Mouse (Mus musculus): ENCODE results near the gene Hrasls5. TPM values are rescaled to one million over a fixed set of nuclear protein-coding genes. Genes with fewer than 3 reads are reported as not detected.

Gene Hrasls5
- polyA plus RNA-seq (2012; rRNA removed), result 0.07 TPM in 1 of 2 replicates, not detected in the other

DNA sequence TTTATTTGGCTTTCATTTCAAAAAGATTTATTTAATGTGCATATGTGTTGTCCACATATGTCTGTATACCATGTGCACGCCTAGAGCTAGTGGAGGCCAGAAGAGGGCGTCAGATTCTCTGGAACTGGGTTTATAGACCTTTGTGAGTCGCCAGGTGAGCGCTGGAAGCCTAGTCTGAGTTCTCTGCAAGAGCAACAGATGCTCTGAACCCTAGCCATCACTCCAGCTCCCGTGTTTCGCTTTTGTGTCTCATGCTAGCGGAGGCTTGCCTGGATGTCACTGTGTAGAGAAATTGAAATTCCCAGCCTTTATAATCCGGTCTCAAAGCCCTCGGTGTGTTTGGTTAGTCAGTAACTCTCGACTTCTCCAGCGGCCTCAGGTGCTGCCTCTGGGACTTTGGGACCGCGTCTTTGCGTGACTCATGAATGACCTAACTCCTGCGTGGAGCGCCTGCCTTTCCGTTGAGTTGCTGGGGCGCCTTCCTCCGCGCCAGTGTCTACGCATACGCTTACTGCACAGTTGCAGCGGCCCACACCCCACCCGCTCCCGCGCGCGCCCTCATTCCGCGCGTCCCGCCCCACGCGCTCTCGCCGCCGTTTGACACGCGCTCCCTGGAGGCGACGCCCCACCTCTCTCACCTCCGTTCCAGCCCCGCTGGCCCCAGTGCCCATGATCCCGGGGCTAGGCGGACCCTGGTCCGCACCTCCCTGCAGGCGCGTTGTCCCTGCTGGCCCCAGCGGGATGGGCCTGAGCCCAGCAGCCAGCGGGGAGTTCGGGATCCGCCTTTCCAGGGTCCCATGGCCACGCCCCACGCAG is at the start of gene Hrasls5:
Gene Hrasls5, plus strand, starts transcription at position 600 of the 816 bp plus-strand sequence.
- WGBS, result 4% methylated on average over 54 of the region's 54 CpGs
- DNase-seq (ENCODE audit: low read depth, low spot score), result no peak

DNA sequence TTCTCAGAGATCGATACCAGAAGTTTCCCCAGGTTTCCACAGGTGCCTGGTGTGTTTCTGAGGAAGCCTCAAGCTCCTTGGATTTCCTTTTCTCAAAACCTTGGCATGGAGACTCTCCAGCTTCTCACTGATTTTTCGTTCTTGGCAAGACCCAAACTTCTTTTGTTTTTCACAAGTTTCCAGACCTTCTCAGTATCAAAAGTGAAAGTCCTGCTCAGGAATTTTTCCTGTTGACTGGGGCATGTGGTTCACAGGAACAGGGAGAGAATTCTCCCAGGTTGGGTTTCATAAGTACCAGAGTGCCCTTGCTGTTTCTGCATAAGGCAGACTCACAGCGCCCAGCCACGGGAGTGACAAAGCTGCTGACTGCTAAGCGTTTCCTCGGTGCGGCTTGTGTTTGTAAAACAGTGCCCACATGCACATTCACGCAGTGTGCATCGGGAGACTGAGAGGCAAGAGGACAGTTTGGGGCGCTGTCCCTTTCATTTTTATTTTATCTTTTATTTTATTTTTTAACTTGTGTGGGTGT is 49.7 kb upstream of the Hrasls5 start:
- WGBS, result 81% methylated on average over 10 of the region's 10 CpGs
- DNase-seq (ENCODE audit: low read depth, low spot score), result no peak

DNA sequence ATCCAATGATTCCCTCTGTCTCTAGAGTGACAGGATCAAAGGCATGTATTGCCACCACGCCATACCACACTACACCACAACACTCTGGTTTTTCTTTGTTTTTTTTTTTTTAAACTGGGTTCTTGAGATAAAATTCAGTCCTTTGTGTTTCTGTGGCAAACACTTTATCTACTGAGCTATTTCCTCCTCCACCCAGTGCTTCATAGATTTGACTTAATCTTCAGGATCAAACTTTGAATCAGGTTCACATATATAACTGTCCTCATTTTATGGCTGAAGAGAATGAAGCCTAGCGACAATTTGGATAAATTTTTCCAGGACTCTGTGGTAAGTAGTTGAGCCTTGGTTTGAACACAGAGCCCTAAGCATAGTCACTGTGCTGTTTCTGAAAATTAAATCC is 48.7 kb upstream of the Hrasls5 start:
- WGBS, result 41% methylated on average over 2 of the region's 2 CpGs
- DNase-seq (ENCODE audit: low read depth, low spot score), result no peak

DNA sequence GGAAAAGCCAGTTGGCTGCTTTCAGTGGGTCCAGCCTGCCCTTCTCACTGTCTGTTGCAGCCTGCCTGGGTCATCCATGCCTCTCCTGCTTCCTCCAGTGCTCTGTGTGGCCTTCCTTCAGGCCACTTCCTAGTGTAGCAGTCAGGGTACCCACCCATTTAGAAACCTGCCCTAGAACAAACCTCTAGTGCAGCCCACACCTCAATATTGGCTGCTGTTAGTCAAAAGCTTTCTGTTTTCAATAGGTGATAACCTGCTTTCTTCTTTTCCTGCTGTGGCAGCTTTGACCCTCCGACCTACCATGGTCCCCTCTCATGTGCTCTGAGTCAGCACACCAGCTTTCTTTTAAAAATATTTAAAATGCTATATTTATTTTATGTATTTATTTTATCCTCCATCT is 47.9 kb upstream of the Hrasls5 start:
- WGBS, result 89% methylated on average over 1 of the region's 1 CpGs
- DNase-seq (ENCODE audit: low read depth, low spot score), result no peak

DNA sequence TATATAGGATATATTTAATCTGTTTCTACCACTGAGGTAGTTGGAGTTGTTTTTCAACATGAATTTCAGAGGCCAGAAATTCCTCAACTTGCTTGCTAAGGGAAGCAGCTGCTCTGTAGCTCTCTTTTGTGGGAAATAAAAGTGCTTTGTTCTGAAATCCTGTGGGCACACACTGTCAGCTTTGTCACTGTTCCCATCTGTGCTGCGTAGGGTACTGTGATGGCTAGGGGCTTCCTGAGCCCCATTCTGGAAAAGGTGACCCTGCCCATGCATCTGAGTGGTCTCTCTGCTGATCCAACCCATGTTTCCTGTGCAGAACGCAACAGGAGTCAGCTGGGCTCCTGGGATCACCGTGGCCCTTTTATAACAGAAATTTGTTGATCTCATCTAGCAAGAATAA is 45.5 kb upstream of the Hrasls5 start:
- WGBS, result 80% methylated on average over 3 of the region's 3 CpGs
- no peak for DNase-seq (ENCODE audit: low read depth, low spot score)

DNA sequence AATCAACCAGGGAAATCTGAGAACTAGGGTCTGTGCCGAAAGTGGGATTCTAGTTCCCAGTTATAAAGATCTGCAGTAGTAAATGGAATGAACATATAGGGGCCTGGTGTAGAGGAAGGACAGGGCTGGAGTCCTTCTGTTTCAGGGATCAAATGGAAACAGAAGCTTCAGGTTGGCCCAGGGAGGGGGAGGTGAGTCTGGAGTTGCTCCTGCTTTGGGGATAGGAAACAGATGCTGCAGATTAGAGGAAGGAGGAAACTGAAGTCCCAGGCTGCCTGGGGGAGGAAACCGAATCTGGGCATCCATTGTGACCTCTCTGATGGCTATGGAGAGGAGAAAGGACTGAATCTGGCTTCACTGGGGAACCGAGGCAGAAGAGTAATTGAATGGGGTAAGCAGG is 44.0 kb upstream of the Hrasls5 start:
- WGBS, result 72% methylated on average over 3 of the region's 3 CpGs
- no peak for DNase-seq (ENCODE audit: low read depth, low spot score)

DNA sequence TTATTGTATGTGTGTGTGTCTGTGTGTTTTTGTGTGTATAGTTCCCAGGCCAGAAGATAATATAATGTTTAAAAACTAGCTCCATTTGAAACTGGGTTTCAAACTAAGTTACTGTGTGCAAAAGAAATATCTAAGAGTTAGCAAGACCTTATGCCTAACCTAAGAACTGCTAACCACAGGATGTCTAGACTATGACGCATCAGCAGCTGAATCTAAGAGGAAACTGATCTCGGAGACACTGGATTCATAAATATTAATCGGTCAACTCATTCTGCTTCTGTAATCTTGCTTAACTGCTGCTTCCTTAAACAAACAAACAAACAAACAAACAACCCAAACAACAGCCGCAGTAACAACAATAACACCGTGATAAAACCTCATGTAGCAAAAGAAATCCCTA is 42.7 kb upstream of the Hrasls5 start:
- no peak for DNase-seq (ENCODE audit: low read depth, low spot score)
- 80% methylated on average over 5 of the region's 5 CpGs for WGBS

DNA sequence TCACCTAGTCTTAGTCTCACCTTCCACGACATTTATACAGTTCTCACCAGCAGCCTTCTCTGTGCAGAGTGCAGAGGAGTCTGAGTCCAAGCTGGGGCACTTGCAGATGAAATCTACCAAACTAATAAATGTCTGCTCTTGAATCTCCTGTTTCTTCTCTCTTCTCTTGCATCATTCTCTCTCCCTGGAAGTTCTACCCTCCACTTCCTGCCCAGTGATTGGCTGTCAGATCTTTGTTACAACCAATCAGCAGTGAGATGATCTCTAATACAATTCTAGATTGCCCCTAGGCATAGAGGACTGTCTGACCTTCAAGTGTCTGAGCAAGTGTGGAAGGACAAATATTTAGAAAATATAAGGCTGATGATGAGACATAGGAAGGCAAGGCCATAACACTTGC is 36.2 kb upstream of the Hrasls5 start:
- 90% methylated on average over 1 of the region's 1 CpGs for WGBS
- no peak for DNase-seq (ENCODE audit: low read depth, low spot score)

DNA sequence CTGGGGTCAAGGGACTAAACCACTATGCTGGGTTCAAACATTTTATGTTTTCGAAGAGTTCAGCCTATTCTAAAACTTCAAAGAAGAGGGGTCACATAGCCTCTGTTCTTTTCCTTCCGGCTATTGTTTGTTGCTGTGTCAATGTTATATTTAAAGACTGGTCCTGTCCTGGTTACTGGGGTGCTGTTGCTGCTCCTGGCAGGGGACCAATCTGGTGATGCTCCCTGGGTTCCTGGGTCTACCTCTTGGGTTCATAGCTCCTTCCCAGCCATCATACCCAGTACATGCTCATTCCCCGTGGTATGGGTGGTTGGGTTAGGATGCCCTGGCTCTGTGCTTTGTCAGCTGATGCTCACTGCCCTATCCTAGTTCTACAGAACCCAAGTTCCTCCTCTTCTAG is 34.6 kb upstream of the Hrasls5 start:
- 88% methylated on average over 3 of the region's 3 CpGs for WGBS
- no peak for DNase-seq (ENCODE audit: low read depth, low spot score)

DNA sequence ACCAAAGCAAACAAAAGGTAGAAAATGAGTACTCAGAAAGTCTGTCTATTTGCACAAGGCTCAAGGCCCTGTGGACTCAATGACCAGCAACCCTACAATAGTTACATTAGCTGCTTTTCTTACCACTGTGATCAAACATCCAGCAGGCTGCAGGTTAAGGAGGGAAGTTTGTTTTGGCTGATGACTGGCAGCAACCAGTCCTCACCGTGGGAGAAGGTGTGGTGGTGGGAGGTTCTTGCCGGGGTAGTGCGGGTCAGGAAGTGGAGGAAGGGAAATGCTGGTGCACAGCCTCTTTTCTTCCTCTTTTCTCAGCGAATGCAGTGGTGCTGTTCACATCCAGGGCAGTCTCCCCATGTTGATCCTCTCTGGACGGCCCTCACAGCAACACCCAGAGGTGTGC is 31.3 kb upstream of the Hrasls5 start:
- DNase-seq (ENCODE audit: low read depth, low spot score), result peak; percentile 31
- 20% methylated on average over 5 of the region's 5 CpGs for WGBS

DNA sequence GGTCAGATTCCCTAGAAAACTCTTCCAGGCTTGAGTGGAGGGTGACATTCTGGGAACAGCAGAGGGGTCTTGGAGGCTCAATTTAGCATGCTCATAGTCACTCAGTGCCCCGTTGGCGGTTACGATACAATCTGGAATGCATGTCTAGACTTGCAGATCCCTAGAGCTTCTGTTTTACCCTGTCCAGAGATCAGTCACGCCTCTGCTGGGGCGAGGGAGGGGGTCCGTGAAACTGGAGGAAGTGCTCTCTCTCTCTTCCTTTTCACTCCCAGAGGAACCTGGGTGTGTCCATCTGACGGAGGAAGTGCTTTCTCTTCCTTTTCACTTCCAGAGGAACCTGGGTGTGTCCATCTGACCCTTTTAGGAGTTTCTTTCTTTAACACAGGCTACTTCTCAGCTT is 29.2 kb upstream of the Hrasls5 start:
- WGBS, result 64% methylated on average over 7 of the region's 7 CpGs
- DNase-seq (ENCODE audit: low read depth, low spot score), result no peak

DNA sequence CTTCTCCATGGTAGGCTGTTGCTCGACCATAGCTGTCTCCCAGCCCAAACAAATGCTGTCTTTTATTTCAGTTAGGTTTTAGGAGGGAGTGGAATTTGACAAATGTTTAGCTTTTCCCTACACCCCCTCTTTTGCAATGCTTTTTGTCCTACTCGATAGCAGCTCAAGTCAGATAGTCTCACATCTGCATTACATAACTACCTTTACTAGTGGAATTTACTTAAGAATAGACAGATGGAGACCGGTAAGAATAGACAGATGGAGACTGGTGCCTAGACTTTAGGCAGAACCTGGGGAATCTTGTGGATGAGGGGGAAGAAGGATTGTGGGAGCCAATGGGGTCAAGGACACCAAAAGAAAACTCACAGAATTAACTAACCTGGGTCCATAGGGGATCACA is 28.7 kb upstream of the Hrasls5 start:
- no peak for DNase-seq (ENCODE audit: low read depth, low spot score)
- 70% methylated on average over 3 of the region's 3 CpGs for WGBS

DNA sequence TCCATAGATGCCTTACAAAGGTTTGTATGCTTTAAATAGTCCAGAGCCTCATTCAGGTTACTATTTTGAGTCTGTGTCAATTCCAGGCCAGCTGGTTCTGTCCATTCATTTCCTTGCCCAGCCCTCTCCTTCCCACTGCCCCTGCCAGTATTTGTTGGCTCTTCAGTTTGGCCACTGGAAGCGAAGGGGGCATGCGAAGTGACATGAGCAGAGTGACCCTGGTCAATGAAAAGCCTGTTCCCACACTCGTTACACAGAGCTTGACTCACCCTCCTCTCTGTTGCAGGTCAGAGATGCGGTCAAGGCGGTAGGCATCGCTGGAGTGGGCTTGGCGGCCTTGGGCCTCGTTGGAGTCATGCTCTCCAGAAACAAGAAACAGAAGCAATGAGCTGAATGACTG is 27.1 kb upstream of the Hrasls5 start:
- no peak for DNase-seq (ENCODE audit: low read depth, low spot score)
- 86% methylated on average over 8 of the region's 8 CpGs for WGBS

DNA sequence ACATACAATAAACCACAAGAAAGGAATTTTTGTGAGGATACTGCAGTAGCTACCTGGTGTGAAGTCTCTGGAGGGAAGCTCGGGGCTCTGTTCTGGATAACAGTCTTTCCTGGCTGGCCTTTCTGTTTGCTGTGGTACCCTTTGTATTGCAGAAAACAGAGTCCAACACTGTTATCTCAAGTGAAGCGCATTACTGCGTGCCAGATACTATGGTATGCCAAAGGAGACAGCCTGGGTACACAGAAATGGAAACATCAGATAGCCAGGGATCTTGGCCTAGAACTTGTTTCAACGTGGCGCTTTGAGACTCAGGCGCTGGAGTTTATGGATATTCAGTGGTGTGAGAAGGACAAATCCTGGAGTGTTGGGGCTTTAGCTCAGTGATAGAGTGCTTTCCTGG is 26.6 kb upstream of the Hrasls5 start:
- DNase-seq (ENCODE audit: low read depth, low spot score), result no peak
- 95% methylated on average over 6 of the region's 6 CpGs for WGBS

DNA sequence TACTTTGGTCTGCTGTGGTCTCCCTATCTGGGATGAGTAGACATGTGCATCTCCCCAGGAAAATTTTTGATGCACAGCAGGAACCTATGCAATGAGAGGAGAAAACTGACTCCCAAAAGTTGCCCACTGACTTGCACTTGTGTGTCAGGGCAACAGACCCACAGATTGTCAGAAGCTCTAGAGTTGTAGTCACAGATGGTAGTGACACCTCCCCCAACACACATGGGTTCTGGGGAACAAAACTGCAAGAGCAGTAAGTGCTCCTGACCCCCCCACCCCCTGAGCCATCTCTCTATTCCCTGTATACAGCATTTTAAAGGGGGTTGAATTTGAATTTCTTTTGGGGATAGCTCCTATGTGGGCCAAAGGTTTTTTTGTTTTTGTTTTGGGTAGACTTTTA is 21.5 kb upstream of the Hrasls5 start:
- DNase-seq (ENCODE audit: low read depth, low spot score), result no peak

DNA sequence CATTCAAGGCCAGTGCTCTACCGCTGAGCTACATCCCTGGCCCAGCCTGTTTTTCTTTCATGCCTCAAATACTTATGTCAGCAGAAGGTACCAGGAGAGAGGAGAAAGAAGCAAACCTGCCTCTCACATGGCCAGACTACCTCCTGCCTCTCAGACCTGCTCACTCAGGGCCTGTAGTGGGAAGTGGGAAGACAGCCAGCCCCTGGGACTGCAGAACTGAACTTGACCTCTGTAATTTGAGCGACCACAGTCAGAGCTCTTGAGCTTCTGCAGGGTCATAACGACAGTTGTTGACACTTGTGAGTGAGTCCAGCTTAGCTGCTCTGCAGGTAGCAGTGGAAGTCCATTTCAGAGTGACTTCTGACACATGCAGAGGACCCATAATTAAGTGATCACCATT is 20.3 kb upstream of the Hrasls5 start:
- DNase-seq (ENCODE audit: low read depth, low spot score), result no peak
- WGBS, result 42% methylated on average over 3 of the region's 3 CpGs

DNA sequence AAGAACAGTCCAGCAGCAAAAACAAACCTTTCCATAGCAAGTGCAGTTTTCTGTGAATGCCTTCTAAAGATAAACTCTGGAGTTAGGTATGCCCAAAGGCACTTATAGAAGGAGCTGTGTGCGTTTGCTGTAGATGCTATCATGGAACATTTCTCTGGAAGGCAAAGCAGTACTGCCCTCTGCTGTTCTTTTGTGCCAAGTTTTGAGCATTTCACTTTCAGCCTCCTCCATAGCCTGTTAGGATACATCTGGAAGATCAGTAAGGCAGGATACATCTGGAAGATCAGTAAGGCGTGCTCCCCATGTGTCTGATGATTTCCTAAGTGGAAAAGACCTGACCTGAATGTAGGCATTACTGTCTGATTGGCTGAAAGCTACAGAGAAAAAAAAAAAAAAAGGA is 16.8 kb upstream of the Hrasls5 start:
- WGBS, result 40% methylated on average over 2 of the region's 2 CpGs

DNA sequence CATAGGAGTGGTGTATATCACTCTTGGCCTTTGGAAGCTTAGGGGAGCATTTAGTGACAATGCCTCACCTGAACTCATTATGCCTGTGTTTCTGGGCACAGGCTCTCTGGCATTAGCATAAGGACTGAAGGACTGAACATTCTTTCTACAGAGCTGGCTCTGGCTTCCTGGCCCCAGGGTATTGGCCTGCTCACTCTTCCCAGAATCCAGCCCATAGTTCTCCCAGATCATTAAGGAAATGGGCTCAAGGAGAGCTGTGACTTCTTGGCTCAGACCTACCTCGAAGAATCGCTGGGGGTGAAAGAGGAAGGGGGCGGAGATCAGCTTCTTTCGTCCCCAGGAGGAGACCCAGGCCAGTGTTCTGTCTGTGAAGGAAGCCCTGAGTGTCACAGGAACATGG is 13.9 kb upstream of the Hrasls5 start:
- no peak for DNase-seq (ENCODE audit: low read depth, low spot score)
- 80% methylated on average over 4 of the region's 4 CpGs for WGBS

More for the DNA sequence above, 16.8 kb upstream of the Hrasls5 start:
- DNase-seq (ENCODE audit: low read depth, low spot score), result no peak

DNA sequence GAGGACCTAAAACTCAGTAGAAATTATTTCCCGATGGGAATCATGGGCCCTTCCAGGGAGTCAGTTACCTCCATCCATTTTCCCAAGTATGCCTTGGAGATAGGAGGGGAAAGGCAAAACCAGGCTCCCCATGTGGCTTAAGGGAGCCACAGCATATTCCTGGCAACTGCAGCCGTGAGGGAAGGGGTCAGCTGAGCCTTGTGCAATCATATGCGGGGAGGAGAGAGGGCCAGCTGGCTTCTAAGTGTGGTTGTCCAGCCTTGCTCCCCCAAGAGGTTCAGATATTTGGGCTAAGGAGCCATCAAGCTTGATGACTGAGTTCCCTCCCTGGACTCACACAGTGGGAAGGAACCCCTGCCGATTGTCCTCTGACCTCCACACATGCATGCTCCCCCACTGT is 10.8 kb upstream of the Hrasls5 start:
- no peak for DNase-seq (ENCODE audit: low read depth, low spot score)
- 84% methylated on average over 4 of the region's 4 CpGs for WGBS

DNA sequence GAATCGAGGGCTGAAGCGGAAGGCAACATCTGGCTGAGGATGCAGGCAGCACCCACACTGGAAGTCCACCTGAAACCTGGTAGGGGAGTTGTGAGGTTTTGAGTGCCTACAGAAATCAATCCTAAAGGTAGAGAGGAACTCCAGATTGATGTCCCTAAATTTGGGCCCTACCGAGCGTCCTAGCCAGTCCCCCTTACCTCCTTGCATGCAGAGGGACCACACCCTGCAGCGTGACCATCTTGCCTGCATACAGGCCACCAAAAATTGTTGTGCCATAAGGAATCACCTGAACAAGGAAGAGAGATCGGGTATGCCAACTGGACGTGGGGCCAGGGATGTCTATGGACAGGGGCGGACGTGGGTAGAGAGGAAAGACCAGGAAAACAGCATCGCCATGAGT is 8.2 kb upstream of the Hrasls5 start:
- no peak for DNase-seq (ENCODE audit: low read depth, low spot score)
- WGBS, result 94% methylated on average over 10 of the region's 10 CpGs

DNA sequence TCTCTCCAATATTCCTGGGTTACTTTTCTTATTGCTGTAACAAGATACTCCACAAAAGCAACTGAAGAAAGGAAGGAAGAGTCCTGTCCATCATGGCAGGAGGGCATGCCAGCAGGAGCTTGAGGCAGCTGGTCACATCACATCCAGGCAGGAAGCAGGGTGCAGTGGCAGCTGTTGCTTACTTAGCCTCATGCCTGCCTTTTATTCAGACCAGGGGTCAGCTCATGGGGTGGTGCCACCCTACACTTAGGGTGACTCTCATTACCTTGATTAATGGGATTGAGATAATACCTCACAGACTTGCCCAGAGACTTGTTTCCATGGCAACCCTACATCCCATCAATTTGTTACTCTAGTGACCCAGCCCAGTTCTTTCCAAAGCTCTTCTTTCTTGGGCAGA is 7.3 kb upstream of the Hrasls5 start:
- no peak for DNase-seq (ENCODE audit: low read depth, low spot score)

Data from large intestine, adult 2 months (tissue).